Mouse (Mus musculus) CH12.LX (cell line): ENCODE measurements around the gene Sec31a.

Source experiments
- CTCF ChIP-seq, 2 experiments: IDR thresholded peaks in 1 of 2; conservative IDR thresholded peaks in 1 of 2; 2 replicates each; pipeline ENCODE4 v1.5.1; 2011 to 2012; ENCODE audit warnings: low read depth in 2 of 2, low read length in 2 of 2, improper control_type of control experiment in 1 of 2, inconsistent platforms in 1 of 2, mild to moderate bottlenecking in 1 of 2, moderate library complexity in 1 of 2
- POLR2AphosphoS2 ChIP-seq: IDR thresholded peaks from 2 replicates; pipeline ENCODE4 v1.6.1; 2011; ENCODE audit warnings: low read depth, low read length, improper control_type of control experiment
- ZNF384 ChIP-seq: IDR thresholded peaks from 2 replicates; pipeline ENCODE4 v1.6.1; 2012; ENCODE audit warnings: low read depth, low read length, improper control_type of control experiment, inconsistent platforms

DNA sequence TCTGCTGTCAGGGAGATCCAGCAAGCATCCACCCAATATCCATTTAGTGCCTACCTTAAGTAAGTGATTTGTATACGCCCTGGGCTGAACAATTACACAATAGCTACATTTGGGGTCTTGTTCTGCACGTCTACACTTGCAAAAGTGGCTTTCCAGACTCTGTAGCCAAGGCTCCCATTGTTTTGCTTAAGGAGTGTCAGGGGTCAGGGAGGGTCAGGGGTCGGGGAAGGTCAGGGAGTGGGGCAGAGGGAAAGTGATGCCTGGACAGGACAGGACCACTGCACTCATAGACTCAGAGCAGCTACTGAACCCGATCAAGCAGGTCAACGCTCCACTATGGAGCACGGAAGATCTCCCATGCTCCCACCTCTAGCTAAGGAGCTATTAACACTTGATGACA lies 72.9 kb downstream of the Sec31a start:
- TF ChIP-seq POLR2AphosphoS2: no peak
- no peak for TF ChIP-seq CTCF (conservative IDR thresholded peaks at IDR 0.05 in 1 of 2, IDR thresholded peaks at IDR 0.05 in 1 of 2; ENCODE audit: low read depth in 2 of 2, low read length in 2 of 2)
- no peak for TF ChIP-seq ZNF384
